Mouse (Mus musculus): ENCODE data around the gene Otop3. TPM values are rescaled to one million over a fixed set of nuclear protein-coding genes. Genes with fewer than 3 reads are reported as not detected.

Gene Otop3
- polyA plus RNA-seq, 1 experiment from 2014 or later, result not detected

DNA sequence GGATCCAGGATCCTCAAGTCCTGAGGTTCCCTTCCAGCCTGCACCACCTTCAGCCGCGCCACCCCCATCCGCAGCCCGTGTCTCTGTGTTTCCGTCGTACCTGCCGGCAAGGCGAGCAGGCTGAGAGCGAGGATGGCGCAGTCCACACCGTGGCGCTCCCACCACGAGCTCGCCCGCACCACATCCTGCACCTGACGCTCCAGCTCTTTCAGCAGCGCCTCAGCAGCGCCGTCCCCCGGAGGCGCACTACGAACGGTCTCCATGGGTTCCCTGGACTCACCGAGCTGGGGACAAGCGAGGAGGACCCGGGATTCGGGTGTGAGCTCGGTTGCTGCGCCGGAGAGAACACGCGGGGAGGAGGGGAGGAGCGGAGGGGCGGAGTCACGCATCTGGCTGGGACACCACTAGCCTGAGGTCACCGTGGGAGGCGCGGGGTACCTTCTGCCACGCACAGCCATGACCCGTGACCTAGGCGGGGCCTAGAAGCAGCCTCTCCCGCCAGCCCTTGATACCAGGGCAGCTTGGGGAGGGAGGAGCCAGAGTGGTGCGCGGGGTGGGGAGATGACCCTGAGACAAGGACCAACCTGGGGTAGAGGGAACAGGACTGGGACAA, 37.2 kb upstream of the Otop3 start, which contains the start of gene Fads6:
Gene Fads6 (minus strand): TSS at position 450 of the 613 bp plus-strand sequence.
- Histone ChIP-seq H3K27me3 (ENCODE audit: poor library complexity, severe bottlenecking) (peaks cover 43% of the 10 kb centered on the region), H3K27ac (peak within 1 kb of the TSS; percentile 80), H3K4me3 (peak within 1 kb of the TSS; percentile 56), H3K36me3 (replicated peaks) (no peaks in the 10 kb centered on the region), H3K4me1 (peaks cover 19% of the 10 kb centered on the region), H3K9me3 (no peaks in the 10 kb centered on the region)
- WGBS, result under 1% methylated on average over 44 of the region's 44 CpGs
- DNase-seq (ENCODE audit: extremely low spot score, low spot score), result peak; percentile 61

DNA sequence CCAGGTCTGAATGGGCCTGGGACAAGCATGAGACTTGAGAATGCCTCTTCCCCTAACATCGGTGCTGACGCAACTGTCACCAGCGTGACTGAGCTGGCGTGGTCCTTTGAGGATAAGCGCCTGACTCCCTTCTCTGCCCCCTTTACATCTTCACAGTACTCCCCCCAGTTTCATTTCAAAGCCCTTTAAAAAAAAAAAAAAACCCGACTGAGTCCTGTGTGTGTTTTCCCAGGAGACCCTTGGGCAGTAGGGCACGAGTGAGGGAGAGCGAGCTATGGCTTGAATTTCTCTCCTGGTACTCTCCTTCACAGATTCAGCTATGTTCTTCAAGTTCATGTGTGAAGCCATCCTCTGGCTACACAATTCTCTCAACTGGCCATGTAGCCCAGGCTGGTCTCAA, 36.4 kb upstream of the Otop3 start:
- 71% methylated on average over 8 of the region's 8 CpGs for WGBS
- DNase-seq (ENCODE audit: extremely low spot score, low spot score), result no peak

DNA sequence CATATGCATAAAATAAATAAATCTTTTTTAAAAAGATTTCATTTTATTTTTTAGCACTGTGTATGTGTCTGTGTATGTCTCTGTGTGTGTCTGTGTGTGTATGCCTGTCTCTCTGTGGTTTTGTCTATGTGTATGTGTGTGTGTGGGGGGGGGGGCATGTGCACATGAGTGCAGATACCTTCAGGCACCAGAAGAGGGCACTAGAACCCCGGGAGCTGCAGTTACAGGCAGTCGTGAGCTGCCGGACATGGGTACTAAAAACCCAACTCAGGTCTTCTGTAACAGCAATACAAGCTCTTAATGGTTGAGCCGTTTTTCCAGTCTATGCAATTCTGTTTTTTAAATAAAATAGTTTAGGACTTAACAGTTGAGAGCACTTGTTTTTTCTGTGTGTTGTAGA, 33.8 kb upstream of the Otop3 start:
- 76% methylated on average over 4 of the region's 4 CpGs for WGBS
- no peaks in the 10 kb centered on the region for H3K36me3 ChIP-seq (replicated peaks)
- H3K27me3 ChIP-seq (ENCODE audit: poor library complexity, severe bottlenecking), result peaks cover 47% of the 10 kb centered on the region

More for the DNA sequence above, 36.4 kb upstream of the Otop3 start:
- H3K4me3 ChIP-seq, result peak overlapping the region; percentile 56; the same call in 1 of the 2 replicates
- H3K4me1 ChIP-seq, result peaks cover 19% of the 10 kb centered on the region
- H3K9me3 ChIP-seq, result no peaks in the 10 kb centered on the region
- H3K36me3 ChIP-seq (replicated peaks), result no peaks in the 10 kb centered on the region
- H3K27me3 ChIP-seq (ENCODE audit: poor library complexity, severe bottlenecking), result peaks cover 43% of the 10 kb centered on the region
- H3K27ac ChIP-seq, result no peak overlapping the region; the same call in 1 of the 2 replicates

DNA sequence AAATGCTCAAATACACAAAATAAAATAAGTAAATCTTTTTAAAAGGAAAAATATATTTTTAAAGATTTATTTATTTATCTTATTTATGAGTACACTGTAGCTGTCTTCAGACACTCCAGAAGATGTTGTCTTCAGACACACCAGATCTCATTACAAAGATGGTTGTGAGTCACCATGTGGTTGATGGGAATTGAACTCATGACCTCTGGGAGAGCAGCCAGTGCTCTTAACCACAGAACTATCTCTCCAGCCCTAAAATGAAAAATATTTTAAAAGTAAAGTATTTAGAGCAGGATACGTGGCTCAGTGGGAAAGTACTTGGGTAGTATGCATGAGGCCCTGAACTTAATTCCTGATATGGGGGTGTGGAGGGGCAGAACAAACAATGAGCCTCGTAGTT, 33.2 kb upstream of the Otop3 start:
- Histone ChIP-seq H3K9me3 (no peaks in the 10 kb centered on the region), H3K27ac (no peak overlapping the region), H3K4me1 (peaks cover 21% of the 10 kb centered on the region), H3K36me3 (replicated peaks) (no peaks in the 10 kb centered on the region), H3K27me3 (ENCODE audit: poor library complexity, severe bottlenecking) (peaks cover 47% of the 10 kb centered on the region), H3K4me3 (no peak overlapping the region)
- 95% methylated on average over 2 of the region's 2 CpGs for WGBS
- DNase-seq (ENCODE audit: extremely low spot score, low spot score), result no peak

More for the DNA sequence above, 33.8 kb upstream of the Otop3 start:
- DNase-seq (ENCODE audit: extremely low spot score, low spot score), result no peak
- Histone ChIP-seq H3K4me3 (no peak overlapping the region), H3K4me1 (peaks cover 16% of the 10 kb centered on the region), H3K9me3 (no peaks in the 10 kb centered on the region), H3K27ac (no peak overlapping the region)

DNA sequence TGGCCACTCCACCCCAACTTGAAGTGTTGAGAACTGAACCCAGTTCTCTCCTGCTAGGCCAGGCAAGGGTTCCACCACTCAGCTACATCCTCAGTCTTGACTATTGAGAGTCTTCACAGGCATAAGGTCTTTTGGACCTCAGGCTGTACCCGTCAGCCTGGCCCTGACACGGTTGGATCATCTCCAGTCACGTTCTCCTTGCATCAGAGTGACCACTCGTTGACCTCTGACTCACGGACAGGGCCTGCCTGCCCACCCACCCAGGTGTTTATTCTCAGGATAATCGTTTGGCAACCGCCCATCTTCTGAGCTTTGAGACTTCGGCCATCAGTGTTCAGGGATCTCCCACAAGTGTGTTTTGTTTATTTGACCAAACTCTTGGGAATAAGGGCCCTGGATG, 31.4 kb upstream of the Otop3 start:
- H3K36me3 ChIP-seq (replicated peaks), result no peaks in the 10 kb centered on the region
- no peak for DNase-seq (ENCODE audit: extremely low spot score, low spot score)
- no peaks in the 10 kb centered on the region for H3K9me3 ChIP-seq
- WGBS, result 82% methylated on average over 8 of the region's 8 CpGs
- peaks cover 47% of the 10 kb centered on the region for H3K27me3 ChIP-seq (ENCODE audit: poor library complexity, severe bottlenecking)
- H3K4me3 ChIP-seq, result no peak overlapping the region
- H3K4me1 ChIP-seq, result peaks cover 17% of the 10 kb centered on the region
- no peak overlapping the region for H3K27ac ChIP-seq

DNA sequence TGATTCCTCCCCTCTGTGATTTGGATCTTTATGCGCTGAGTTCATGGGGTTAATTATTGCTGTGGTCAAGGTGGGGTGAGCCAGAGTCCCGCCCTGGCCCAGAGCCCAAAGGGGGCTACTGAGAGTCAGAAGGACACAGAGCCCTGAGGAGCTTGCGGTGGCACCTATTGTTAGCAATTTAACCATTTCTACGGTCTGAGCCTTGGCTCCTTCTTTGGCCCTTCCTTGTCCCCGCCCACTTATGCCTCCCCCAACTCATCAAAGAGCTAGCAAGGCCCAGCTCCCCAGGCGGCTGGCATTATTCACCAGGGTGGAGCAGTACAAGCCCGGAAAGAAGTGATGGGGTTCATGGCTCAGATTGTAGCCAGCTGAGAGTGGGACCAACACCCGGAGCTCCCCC, 27.7 kb upstream of the Otop3 start, which contains the start of gene Otop2:
Gene Otop2 (plus strand): TSS at position 301 of the 400 bp plus-strand sequence.
- Histone ChIP-seq H3K27me3 (ENCODE audit: poor library complexity, severe bottlenecking) (peaks cover 38% of the 10 kb centered on the region), H3K4me1 (peaks cover 17% of the 10 kb centered on the region), H3K36me3 (replicated peaks) (no peaks in the 10 kb centered on the region), H3K9me3 (no peaks in the 10 kb centered on the region), H3K27ac (0 out of 2 replicates have a peak within 1 kb of the TSS, but pooled peaks have one; percentile 22), H3K4me3 (no peak within 1 kb of the TSS)
- 21% methylated on average over 8 of the region's 8 CpGs for WGBS
- DNase-seq (ENCODE audit: extremely low spot score, low spot score), result no peak

DNA sequence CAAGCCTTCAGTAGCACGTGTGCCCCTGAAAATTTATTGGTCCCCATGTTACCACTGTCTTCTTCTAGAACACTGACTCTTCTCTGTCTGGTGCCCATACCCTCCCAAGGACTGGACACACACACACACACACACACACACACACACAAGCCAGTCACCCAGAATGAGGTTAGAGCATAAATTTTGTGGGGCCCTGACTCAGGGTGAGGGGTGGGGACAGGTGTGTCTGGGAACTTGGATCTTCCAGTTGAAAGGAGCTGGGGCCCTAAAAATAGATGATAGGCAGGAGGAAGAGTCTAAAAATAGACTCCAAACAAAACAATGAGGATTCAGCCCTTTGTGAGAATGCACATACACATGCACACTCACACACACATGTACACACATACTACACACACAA, 25.8 kb upstream of the Otop3 start:
- Histone ChIP-seq H3K27ac (no peak overlapping the region), H3K4me3 (no peak overlapping the region), H3K4me1 (peaks cover 17% of the 10 kb centered on the region), H3K36me3 (replicated peaks) (no peaks in the 10 kb centered on the region), H3K27me3 (ENCODE audit: poor library complexity, severe bottlenecking) (peaks cover 58% of the 10 kb centered on the region), H3K9me3 (no peaks in the 10 kb centered on the region)
- 73% methylated on average over 1 of the region's 1 CpGs for WGBS
- no peak for DNase-seq (ENCODE audit: extremely low spot score, low spot score)

DNA sequence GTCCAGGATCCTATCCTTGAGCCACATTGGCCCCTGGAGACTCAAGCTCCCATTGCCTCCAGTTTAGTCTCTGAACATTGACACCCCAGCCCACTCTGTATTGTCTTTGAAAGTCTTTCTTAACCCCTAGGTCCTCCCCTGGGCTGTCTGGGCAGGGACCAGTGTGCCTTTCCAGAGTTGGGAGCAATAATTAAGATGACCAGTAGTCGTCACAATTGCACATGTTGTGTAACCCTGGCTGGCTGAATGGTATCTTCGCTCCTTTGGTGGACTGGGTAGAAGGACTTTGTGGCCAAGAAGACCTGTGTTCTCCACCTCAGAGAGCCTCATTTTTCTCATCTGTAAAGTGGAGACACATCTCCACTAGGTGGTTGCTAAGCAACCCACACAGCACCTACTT, 20.3 kb upstream of the Otop3 start:
- Histone ChIP-seq H3K9me3 (no peaks in the 10 kb centered on the region), H3K27ac (no peak overlapping the region), H3K36me3 (replicated peaks) (no peaks in the 10 kb centered on the region), H3K4me3 (no peak overlapping the region), H3K27me3 (ENCODE audit: poor library complexity, severe bottlenecking) (peaks cover 78% of the 10 kb centered on the region), H3K4me1 (peaks cover 13% of the 10 kb centered on the region)
- 52% methylated on average over 2 of the region's 2 CpGs for WGBS
- no peak for DNase-seq (ENCODE audit: extremely low spot score, low spot score)

DNA sequence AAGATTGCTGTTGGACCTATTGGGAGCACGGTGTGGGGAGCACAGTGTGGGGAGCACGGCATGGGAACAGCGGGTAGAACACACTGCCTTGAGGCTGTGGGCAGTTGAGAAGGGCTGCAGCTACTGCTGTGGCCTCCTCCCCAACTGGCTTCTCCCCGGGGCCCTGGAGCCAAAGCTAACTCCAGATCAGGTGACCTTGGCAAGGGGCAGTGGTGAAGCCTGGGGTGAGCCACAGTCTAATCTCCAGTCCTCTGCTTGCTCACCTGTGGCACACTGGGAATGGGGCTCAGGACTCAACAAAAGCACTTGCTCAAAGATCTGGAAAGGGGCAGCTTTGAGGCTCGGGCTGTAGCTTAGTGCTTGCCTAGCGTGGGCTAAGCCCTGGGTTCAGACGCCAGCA, 17.3 kb upstream of the Otop3 start:
- Histone ChIP-seq H3K9me3 (no peaks in the 10 kb centered on the region), H3K27ac (no peak overlapping the region), H3K4me3 (no peak overlapping the region), H3K4me1 (peaks cover 32% of the 10 kb centered on the region), H3K36me3 (replicated peaks) (no peaks in the 10 kb centered on the region), H3K27me3 (ENCODE audit: poor library complexity, severe bottlenecking) (peaks cover 100% of the 10 kb centered on the region)
- 62% methylated on average over 7 of the region's 7 CpGs for WGBS
- DNase-seq (ENCODE audit: extremely low spot score, low spot score), result no peak

DNA sequence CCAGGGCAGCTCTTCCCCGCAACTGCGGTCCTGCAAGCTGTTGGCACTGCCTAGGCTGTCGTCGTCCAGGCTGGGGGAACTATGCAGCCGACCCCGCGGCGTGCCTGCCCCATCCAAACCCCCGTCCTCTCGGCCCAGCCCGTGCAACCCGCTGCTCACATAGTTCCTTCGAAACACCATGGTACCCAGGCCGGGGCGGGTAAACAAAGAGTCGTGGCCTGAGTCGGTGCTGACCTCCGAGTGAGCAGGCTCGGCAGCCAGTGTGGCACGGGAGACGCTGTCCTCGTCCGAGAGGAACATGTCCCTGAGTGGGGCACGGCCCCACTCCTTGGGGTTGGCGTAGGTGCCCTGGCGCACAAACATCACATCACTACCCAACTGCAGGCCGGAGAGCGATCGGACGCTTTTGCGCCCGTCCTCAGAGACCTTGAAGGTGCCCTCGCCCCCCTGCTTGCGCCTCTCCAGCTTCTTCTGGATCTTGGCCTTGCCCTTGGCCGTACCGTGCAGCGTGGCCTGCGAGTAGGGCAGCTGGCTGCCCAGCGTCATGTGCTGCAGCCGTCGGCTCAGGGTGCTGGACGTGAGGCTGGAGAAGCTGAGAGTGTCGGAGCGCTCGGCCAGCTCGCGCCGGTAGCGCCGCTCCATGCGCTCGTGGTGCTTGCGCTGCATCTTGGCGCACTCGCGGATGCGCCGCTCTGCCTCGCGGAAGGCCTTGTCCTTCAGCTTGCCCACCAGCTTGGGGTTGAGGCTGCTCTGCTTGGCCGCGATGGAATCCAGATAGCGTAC, 16.1 kb upstream of the Otop3 start:
- peak overlapping the region; percentile 28; the same call in 1 of the 2 replicates for H3K4me3 ChIP-seq
- peaks cover 100% of the 10 kb centered on the region for H3K27me3 ChIP-seq (ENCODE audit: poor library complexity, severe bottlenecking)
- 5% methylated on average over 63 of the region's 63 CpGs for WGBS
- DNase-seq (ENCODE audit: extremely low spot score, low spot score), result no peak
- peaks cover 44% of the 10 kb centered on the region for H3K4me1 ChIP-seq
- no peaks in the 10 kb centered on the region for H3K36me3 ChIP-seq (replicated peaks)
- H3K27ac ChIP-seq, result no peak overlapping the region
- H3K9me3 ChIP-seq, result no peaks in the 10 kb centered on the region

DNA sequence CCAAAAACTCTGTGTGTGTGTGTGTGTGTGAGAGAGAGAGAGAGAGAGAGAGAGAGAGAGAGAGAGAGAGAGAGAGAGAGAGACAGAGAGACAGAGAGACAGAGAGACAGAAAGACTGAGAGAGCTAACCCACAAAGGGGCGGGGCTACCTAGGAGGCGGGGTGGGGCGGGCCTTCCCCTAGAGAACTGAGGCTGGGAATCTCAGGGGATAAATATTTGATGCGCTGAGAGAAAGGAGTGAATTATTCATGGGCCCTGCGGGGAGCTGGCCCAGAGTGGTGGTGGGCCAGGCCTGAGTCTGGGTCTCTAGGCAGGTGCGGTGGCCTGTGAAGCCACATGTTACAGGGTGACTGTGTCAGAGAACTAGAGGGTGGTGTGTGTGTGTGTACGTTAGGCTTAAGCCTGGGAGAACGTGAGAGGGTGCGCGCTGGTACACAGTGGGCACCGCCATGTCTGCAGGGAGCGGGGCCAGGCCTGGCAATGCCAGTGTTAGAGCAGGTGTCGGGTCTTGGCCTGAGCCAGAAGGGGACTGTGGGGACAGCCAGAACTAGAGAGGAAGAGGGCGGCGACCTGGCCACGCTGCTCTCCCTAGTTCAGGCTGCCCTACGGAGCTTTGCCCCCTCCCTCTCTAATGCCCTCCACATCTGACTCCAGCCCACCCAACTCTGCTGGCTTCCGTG, 14.7 kb upstream of the Otop3 start:
- peaks cover 100% of the 10 kb centered on the region for H3K27me3 ChIP-seq (ENCODE audit: poor library complexity, severe bottlenecking)
- H3K9me3 ChIP-seq, result no peaks in the 10 kb centered on the region
- H3K4me3 ChIP-seq, result 0 out of 2 replicates have a peak overlapping the region, but pooled peaks have one; percentile 5
- no peak overlapping the region for H3K27ac ChIP-seq
- H3K4me1 ChIP-seq, result peaks cover 46% of the 10 kb centered on the region
- DNase-seq (ENCODE audit: extremely low spot score, low spot score), result no peak
- WGBS, result 8% methylated on average over 18 of the region's 18 CpGs
- H3K36me3 ChIP-seq (replicated peaks), result no peaks in the 10 kb centered on the region

DNA sequence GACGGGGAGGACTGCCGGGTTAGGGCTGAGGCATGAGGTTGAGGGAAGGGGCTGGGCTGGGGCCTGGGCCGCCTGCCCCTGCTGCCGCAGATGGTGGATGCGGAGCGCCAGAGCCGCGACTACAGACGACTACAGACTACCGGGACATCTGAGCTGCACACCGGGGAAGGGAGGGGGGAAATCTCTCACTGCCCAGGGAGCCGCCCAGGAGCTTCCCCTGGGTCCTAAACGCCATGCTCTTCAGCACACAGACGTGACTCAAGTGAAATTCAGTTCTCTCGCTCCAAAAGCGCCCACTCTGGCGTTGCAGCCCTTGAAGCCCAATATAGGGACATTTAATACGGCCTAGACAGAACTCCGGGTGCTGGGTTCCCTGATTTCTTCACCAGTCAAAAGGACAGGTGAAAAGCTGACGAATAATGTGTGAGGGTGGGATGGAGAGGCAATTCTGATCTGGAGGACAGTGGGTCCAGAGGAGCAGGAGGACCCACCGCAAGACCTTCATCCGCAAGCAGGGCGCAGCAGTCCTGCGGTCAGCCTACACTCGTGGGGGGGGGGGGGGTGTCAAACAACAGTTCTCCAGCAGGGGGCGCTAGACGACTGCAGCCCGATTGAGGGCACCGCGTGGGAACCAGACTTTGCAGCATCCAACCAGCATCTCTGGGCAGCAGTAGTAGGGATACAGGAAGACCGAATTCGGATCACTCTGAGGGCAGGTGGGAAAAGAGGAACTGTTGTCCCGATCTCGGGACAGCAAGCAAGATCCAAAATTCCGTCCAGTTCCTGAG, 12.4 kb upstream of the Otop3 start, which contains the start of gene Ush1g:
Gene Ush1g (minus strand): TSS at position 136 of the 788 bp plus-strand sequence.
- H3K27ac ChIP-seq, result no peak within 1 kb of the TSS
- peak within 1 kb of the TSS; percentile 27 for H3K4me3 ChIP-seq
- 4% methylated on average over 35 of the region's 35 CpGs for WGBS

More for the DNA sequence above, 12.4 kb upstream of the Otop3 start, which contains the start of gene Ush1g:
- Histone ChIP-seq H3K36me3 (replicated peaks) (no peaks in the 10 kb centered on the region), H3K4me1 (peaks cover 46% of the 10 kb centered on the region), H3K9me3 (no peaks in the 10 kb centered on the region), H3K27me3 (ENCODE audit: poor library complexity, severe bottlenecking) (peaks cover 96% of the 10 kb centered on the region)
- peak; percentile 87 for DNase-seq (ENCODE audit: extremely low spot score, low spot score)

Measured in forebrain, embryonic 10.5 days (tissue).